Mouse (Mus musculus) liver, adult 2 months (tissue): ENCODE results near the gene Epn1. TPM values are rescaled to one million over a fixed set of nuclear protein-coding genes. Genes with fewer than 3 reads are reported as not detected.

Source experiments
- DNase-seq: peaks from one replicate; pipeline ENCODE4 v3.0.0-alpha.2; 2011; ENCODE audit warnings: low read depth, low spot score; ENCODE audit errors: extremely low read depth
- H3K27ac ChIP-seq: fragments of 200-500 bp; replicated peaks from 2 replicates; pipeline ENCODE4 v1.5.1; 2012; ENCODE audit warnings: low read depth, mild to moderate bottlenecking, control low read depth, inconsistent platforms, low read length; ENCODE audit not compliant: insufficient read depth
- H3K27me3 ChIP-seq: fragments of 200-500 bp; 2 replicates; pipeline ENCODE4 v1.6.1; 2012; ENCODE audit warnings: mild to moderate bottlenecking, moderate library complexity, low read length, inconsistent platforms; ENCODE audit not compliant: control insufficient read depth, insufficient read depth
- H3K36me3 ChIP-seq: fragments of 200-500 bp; 2 replicates; pipeline ENCODE4 v1.6.1; 2012; ENCODE audit warnings: low read length, inconsistent platforms; ENCODE audit not compliant: control insufficient read depth, insufficient read depth
- H3K4me1 ChIP-seq: fragments of 200-500 bp; 2 replicates; pipeline ENCODE4 v1.6.1; 2011; ENCODE audit warnings: low read length; ENCODE audit not compliant: control insufficient read depth, insufficient read depth
- H3K4me3 ChIP-seq: fragments of 200-500 bp; 2 replicates; pipeline ENCODE4 v1.5.1; 2011; ENCODE audit warnings: low read depth, mild to moderate bottlenecking, control low read depth, low read length, moderate library complexity; ENCODE audit not compliant: insufficient read depth
- H3K79me2 ChIP-seq: fragments of 200-500 bp; 2 replicates; pipeline ENCODE4 v1.6.1; 2012; ENCODE audit warnings: inconsistent platforms, mild to moderate bottlenecking, low read length, moderate library complexity; ENCODE audit not compliant: control insufficient read depth, insufficient read depth
- H3K9ac ChIP-seq: fragments of 200-500 bp; 2 replicates; pipeline ENCODE4 v1.6.1; 2012; ENCODE audit warnings: low read depth, mild to moderate bottlenecking, control low read depth, inconsistent platforms, low read length
- CTCF ChIP-seq: fragments of 200-500 bp; IDR thresholded peaks from 2 replicates; pipeline ENCODE4 v1.5.1; 2011; ENCODE audit warnings: low read depth, low read length, control low read depth
- POLR2A ChIP-seq: fragments of 200-500 bp; IDR thresholded peaks from 2 replicates; pipeline ENCODE4 v1.6.1; 2011; ENCODE audit warnings: low read length, control low read depth; ENCODE audit not compliant: insufficient read depth; ENCODE audit errors: extremely low read depth
- WGBS: fragments of 180-500 bp; shearing (Covaris S2); methylation state at CpG from one replicate; pipeline ENCODE4 v1.1.7; 2018; 5-methylcytosine and 5-hydroxymethylcytosine counted together
- polyA plus RNA-seq: library from polyadenylated mRNA; depleted of rRNA; stranded (reverse); fragments of >200 nt; gene quantifications from 2 replicates; pipeline ENCODE4 v1.2.3, GENCODE M21; 2012
- total RNA-seq: library from RNA; depleted of rRNA; stranded (reverse); fragments of >200 nt; gene quantifications from 2 replicates; pipeline ENCODE4 v1.2.3, GENCODE M21; 2014

Gene Epn1
- total and polyA plus RNA-seq, 2 experiments, result 54.2 to 203 TPM

- DNase-seq, result no peak
- Histone ChIP-seq H3K4me1 (peaks cover 3% of the 10 kb centered on the region), H3K27me3 (peaks cover 22% of the 10 kb centered on the region), H3K9ac (no peak overlapping the region), H3K36me3 (no peaks in the 10 kb centered on the region), H3K27ac (no peak overlapping the region), H3K79me2 (no peaks in the 10 kb centered on the region), H3K4me3 (no peak overlapping the region)
- TF ChIP-seq POLR2A, result no peak
- TF ChIP-seq CTCF, result no peak
- WGBS, result 4% methylated on average over 52 of the region's 55 CpGs
Measured at GRCm38 (mm10) chr7:5056651-5057263, 23.3 kb upstream of the Epn1 start.

- WGBS, result 47% methylated on average over 8 of the region's 8 CpGs
- TF ChIP-seq CTCF (no peak), POLR2A (no peak)
- no peaks in the 10 kb centered on the region for H3K36me3 ChIP-seq
- DNase-seq, result no peak
- no peak overlapping the region for H3K9ac ChIP-seq
- H3K27ac ChIP-seq, result no peak overlapping the region
- peaks cover 22% of the 10 kb centered on the region for H3K27me3 ChIP-seq
- H3K4me1 ChIP-seq, result peaks cover 1% of the 10 kb centered on the region; the same call in 1 of the 2 replicates
- H3K79me2 ChIP-seq, result no peaks in the 10 kb centered on the region
- no peak overlapping the region for H3K4me3 ChIP-seq
Measured at GRCm38 (mm10) chr7:5057381-5057780, 22.7 kb upstream of the Epn1 start.

- H3K4me3 ChIP-seq, result no peak overlapping the region
- DNase-seq, result no peak
- WGBS, result 38% methylated on average over 11 of the region's 11 CpGs
- H3K36me3 ChIP-seq, result no peaks in the 10 kb centered on the region
- H3K79me2 ChIP-seq, result peaks cover 2% of the 10 kb centered on the region; the same call in 1 of the 2 replicates
- H3K27ac ChIP-seq, result no peak overlapping the region
- H3K9ac ChIP-seq, result no peak overlapping the region
- peaks cover 1% of the 10 kb centered on the region; the same call in 1 of the 2 replicates for H3K4me1 ChIP-seq
- peaks cover 19% of the 10 kb centered on the region for H3K27me3 ChIP-seq
- TF ChIP-seq POLR2A (no peak), CTCF (peak; percentile 42)
Measured at GRCm38 (mm10) chr7:5057804-5058203, 22.2 kb upstream of the Epn1 start.

GRCm38 (mm10) chr7:5058631-5059030 lies 21.4 kb upstream of the Epn1 start:
- TF ChIP-seq POLR2A, result no peak
- TF ChIP-seq CTCF, result no peak
- Histone ChIP-seq H3K27ac (no peak overlapping the region), H3K36me3 (no peaks in the 10 kb centered on the region), H3K4me3 (no peak overlapping the region), H3K4me1 (peaks cover 5% of the 10 kb centered on the region; the same call in 1 of the 2 replicates), H3K79me2 (peaks cover 6% of the 10 kb centered on the region; the same call in 1 of the 2 replicates), H3K27me3 (peaks cover 12% of the 10 kb centered on the region), H3K9ac (no peak overlapping the region)
- 88% methylated on average over 1 of the region's 1 CpGs for WGBS
- DNase-seq, result no peak

- Histone ChIP-seq H3K79me2 (peaks cover 12% of the 10 kb centered on the region; the same call in 1 of the 2 replicates), H3K27ac (no peak overlapping the region), H3K4me3 (no peak overlapping the region), H3K36me3 (no peaks in the 10 kb centered on the region), H3K27me3 (peaks cover 5% of the 10 kb centered on the region), H3K4me1 (peaks cover 7% of the 10 kb centered on the region), H3K9ac (no peak overlapping the region)
- no peak for TF ChIP-seq POLR2A
- no peak for TF ChIP-seq CTCF
- DNase-seq, result no peak
- 86% methylated on average over 12 of the region's 12 CpGs for WGBS
Measured at GRCm38 (mm10) chr7:5059421-5059820, 20.6 kb upstream of the Epn1 start.

- H3K4me1 ChIP-seq, result peaks cover 7% of the 10 kb centered on the region
Measured at GRCm38 (mm10) chr7:5060239-5060731, 19.8 kb upstream of the Epn1 start.

More at GRCm38 (mm10) chr7:5060239-5060731, 19.8 kb upstream of the Epn1 start:
- H3K9ac ChIP-seq, result peak overlapping the region; percentile 57
- WGBS, result under 1% methylated on average over 27 of the region's 27 CpGs
- peaks cover 16% of the 10 kb centered on the region; the same call in 1 of the 2 replicates for H3K79me2 ChIP-seq
- no peaks in the 10 kb centered on the region for H3K36me3 ChIP-seq
- DNase-seq, result peak; percentile 65
- TF ChIP-seq POLR2A, result no peak
- TF ChIP-seq CTCF, result peak; percentile 90
- H3K4me3 ChIP-seq, result peak overlapping the region; percentile 79
- H3K27me3 ChIP-seq, result peaks cover 5% of the 10 kb centered on the region
- peak overlapping the region; percentile 53 for H3K27ac ChIP-seq
